Mouse (Mus musculus) splenic B cell, adult 2 months (primary cell): ENCODE data around the gene Bbs10.

Experiments
- DNase-seq: peaks from one replicate; pipeline ENCODE4 v3.0.0-alpha.2; 2011; ENCODE audit warnings: low read depth, low spot score
- H3K27me3 ChIP-seq: 2 replicates; pipeline ENCODE4 v1.6.1; 2012; ENCODE audit warnings: mild to moderate bottlenecking, low read length, moderate library complexity, mixed read lengths; ENCODE audit not compliant: control insufficient read depth, poor library complexity, insufficient read depth, severe bottlenecking
- H3K36me3 ChIP-seq: 2 replicates; pipeline ENCODE4 v1.6.1; 2012; ENCODE audit warnings: mild to moderate bottlenecking, low read length, moderate library complexity, mixed read lengths; ENCODE audit not compliant: control insufficient read depth, poor library complexity, insufficient read depth, severe bottlenecking

The Bbs10 gene

DNA sequence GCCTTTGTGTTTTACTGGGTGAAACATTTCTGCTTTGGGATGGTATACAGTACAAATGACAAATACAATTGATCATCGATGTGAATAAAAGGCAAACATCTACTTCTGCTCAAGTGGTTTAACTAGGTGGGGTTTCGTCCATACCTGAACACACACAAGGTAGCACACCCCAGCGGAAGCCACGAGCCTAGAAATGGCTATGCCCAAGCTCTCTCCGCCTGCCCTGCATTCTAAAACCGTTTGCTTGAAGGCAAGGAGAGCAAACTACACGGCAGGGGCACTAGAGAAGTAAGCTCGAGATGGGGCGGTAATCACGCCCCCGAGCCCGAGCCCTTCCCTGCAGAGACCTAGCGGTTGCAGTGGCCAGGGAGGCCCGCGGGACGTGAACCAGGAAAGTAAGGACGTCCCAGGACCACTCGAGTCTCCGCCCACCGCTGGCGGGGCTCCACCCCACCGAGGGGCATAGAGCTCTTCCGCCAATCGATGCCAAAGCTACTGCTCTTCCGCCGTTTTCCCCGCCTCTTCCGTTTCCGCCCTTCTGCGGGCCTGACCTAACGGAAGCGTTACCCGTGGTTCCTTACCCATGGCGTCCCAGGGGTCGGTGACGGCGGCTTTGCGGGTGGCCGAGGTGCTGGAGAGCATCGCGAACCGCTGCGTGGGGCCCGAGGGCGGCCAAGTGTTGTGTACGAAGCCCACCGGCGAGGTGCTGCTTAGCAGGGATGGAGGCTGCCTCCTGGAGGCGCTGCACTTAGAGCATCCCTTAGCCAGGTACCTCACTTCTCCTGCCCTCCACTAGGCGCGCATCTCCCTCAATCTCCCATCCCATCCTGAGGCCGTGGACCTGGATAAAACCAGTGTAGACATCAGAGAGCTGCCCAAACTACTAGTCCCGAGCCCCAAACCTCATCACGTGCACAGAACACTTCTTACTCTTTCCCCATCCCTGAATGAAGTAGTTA, at the start of gene Bbs10:
Gene Bbs10 (plus strand): TSS at position 540 of the 959 bp plus-strand sequence.
- Histone ChIP-seq H3K36me3 (no peaks in the 10 kb centered on the region), H3K27me3 (no peaks in the 10 kb centered on the region)
- DNase-seq: peak; percentile 95

GRCm38 (mm10) chr10:111250192-111250591, 48.3 kb upstream of the Bbs10 start:
- no peaks in the 10 kb centered on the region for H3K36me3 ChIP-seq
- no peaks in the 10 kb centered on the region for H3K27me3 ChIP-seq
- DNase-seq: no peak

GRCm38 (mm10) chr10:111251666-111252065, 46.8 kb upstream of the Bbs10 start:
- DNase-seq: no peak
- peaks cover 4% of the 10 kb centered on the region; the same call in 1 of the 2 replicates for H3K36me3 ChIP-seq
- no peaks in the 10 kb centered on the region for H3K27me3 ChIP-seq

- no peak for DNase-seq
- Histone ChIP-seq H3K27me3 (no peaks in the 10 kb centered on the region), H3K36me3 (peaks cover 4% of the 10 kb centered on the region; the same call in 1 of the 2 replicates)
These were observed 43.3 kb upstream of the Bbs10 start for GRCm38 (mm10) chr10:111255228-111255627.

DNA sequence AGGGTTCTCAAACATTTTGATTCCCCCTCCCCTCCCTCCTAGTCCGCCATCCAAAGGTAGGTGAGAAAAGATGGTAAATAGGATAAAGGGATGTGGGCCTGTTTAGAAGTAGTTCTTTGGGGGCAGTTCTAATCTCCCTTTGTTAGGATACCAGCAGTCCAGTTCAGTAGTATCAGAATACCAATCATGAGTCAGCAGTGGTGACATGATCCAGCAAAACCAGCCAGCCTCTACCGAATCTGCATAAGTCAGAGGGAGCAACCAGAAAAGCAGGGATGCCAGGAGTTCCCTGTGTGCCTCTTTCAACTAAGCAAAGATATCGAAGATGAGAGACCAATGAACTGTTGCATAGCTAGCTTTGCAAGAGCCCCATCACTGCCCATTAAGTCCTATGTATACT, 42.3 kb upstream of the Bbs10 start:
- Histone ChIP-seq H3K27me3 (no peaks in the 10 kb centered on the region), H3K36me3 (peaks cover 4% of the 10 kb centered on the region; the same call in 1 of the 2 replicates)
- DNase-seq: no peak

DNA sequence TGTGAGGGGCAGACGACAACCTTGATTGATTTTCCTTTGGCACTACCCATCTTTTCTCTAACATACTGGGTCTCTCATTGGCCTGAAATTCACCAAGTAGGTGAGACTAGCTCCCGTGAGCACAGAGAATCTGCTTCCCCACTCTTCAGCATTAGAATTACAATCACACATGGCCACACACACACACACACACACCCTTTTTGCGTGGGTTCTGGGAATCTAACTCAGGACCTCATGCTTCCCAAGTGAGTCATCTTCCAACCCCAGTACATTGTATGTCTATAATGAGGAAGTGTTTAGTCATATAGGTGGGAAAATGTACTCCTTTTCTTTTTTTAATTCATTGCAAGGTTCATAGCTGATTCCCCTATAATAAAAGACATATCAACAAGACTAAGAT, 41.1 kb upstream of the Bbs10 start:
- no peak for DNase-seq
- Histone ChIP-seq H3K27me3 (no peaks in the 10 kb centered on the region), H3K36me3 (peaks cover 4% of the 10 kb centered on the region; the same call in 1 of the 2 replicates)

DNA sequence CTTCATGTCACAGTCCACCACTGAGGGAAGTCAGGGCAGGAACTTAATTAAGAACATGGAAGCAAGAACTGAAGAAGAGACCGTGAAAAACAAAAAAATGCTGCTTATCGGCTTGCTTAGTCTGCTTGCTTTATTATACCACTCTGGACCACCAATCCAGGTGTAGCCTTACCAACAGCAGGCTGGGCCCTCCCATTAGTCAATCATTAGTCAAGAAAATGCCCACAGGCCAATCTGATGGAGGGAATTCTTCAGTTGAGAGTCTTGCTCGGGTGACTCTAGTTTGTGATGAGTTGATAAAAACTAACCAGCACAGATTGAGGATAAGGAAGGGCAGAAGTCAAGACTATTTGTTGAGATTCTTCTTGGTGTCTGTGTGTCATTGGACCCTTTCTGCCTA, 40.2 kb upstream of the Bbs10 start:
- DNase-seq: no peak
- H3K27me3 ChIP-seq: no peaks in the 10 kb centered on the region
- H3K36me3 ChIP-seq: peaks cover 4% of the 10 kb centered on the region; the same call in 1 of the 2 replicates

DNA sequence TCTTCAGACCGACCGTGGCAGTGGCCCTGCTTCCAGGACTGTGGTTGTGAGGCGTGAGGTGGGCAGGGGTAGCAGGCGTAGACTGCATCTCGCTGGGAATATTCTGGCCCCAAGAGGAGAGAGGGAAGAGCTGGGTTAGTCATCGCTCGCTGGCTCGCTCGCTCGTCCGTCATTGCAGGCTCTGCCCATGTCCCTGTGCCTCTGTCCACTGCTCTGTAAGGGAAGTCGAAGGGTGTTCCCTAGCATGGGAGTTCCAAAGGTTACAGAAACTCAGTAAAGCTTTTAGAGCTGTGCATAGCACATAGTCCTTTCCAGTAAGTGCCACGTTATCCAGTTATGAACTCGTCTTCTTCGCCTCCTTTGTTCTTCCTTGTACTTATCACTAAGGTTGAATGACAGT, 26.8 kb upstream of the Bbs10 start:
- Histone ChIP-seq H3K36me3 (peaks cover 13% of the 10 kb centered on the region), H3K27me3 (no peaks in the 10 kb centered on the region)
- DNase-seq: no peak

DNA sequence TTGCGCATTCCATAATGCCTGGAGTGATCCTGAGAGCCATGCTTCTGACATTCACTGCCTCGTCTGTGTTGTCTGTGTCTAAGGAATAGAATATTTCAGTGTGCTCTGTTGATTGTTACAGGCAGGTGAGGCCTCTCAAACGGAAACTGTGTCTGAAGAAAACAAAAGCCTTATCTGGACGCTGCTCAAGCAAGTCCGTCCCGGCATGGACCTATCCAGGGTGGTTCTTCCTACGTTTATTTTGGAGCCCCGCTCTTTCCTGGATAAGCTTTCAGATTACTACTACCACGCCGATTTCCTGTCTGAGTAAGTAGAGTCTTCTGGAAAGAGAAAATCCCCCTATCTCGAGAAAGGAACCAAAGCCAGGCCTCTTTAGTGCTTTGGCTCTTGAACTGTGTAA, 25.6 kb upstream of the Bbs10 start:
- no peak for DNase-seq
- no peaks in the 10 kb centered on the region for H3K27me3 ChIP-seq
- peaks cover 14% of the 10 kb centered on the region for H3K36me3 ChIP-seq

GRCm38 (mm10) chr10:111273463-111274088, 24.9 kb upstream of the Bbs10 start:
- no peaks in the 10 kb centered on the region for H3K27me3 ChIP-seq
- H3K36me3 ChIP-seq: peaks cover 16% of the 10 kb centered on the region
- no peak for DNase-seq

GRCm38 (mm10) chr10:111275822-111276221, 22.7 kb upstream of the Bbs10 start:
- DNase-seq: no peak
- H3K27me3 ChIP-seq: no peaks in the 10 kb centered on the region
- peaks cover 17% of the 10 kb centered on the region for H3K36me3 ChIP-seq

DNA sequence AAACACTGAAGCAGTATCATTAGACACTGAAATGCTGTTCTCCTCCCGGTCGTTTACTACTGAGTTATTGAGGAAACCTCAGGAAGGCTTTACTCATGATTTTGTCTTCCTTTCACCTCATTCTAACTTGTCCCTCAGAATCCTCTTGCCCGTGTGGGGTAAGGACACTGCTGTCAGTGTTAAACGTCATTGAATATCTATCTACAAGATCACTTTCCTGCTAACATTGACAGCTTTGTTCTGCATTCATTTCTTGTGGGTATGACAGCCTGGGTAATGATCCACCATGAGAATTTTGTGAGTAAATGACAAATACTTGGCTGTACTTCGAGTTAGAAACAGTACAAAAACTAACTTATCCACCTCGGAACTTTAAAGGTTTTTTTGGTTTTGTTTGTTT, 848 bp upstream of the Bbs10 start:
- H3K27me3 ChIP-seq: no peaks in the 10 kb centered on the region
- no peak for DNase-seq
- H3K36me3 ChIP-seq: no peaks in the 10 kb centered on the region

DNA sequence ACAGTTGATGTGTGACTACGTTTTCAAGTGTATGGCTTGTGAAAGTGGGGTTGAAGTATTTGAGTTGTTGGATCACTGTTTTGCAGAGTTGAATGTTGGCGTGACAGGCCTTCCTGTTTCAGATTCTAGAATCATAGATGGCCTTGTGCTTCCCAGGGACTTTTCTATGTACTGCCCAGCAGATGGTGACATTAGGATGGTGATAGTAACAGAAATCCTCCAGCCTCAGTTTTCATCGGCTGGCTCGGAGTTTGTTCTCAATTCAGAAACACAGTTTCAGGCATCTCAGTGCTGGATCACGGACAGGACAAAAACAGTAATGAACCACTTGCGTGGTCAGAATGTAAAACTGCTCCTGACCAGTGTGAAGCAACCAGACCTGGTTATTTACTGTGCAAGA, 1.1 kb downstream of the Bbs10 start:
- DNase-seq: peak; percentile 9

DNA sequence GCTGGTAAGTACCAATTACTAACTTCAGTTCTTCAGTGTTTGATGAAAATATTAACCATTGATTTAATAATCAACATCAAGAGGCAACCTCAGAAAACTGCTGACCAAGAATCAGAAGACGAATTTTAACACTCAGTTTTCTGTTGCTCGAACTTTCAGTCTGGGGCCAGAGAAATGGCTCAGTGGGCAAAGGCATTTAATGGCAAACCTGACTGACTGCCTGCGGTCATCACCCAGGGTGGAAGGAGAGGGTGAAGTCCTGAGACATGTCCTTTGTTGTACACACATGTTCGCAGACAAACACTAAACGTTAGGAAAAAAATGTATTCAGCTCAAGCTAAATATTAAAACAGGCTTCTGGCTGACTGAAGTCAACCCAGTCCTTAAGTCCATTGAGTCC, 2.6 kb downstream of the Bbs10 start:
- H3K27me3 ChIP-seq: no peaks in the 10 kb centered on the region
- H3K36me3 ChIP-seq: no peaks in the 10 kb centered on the region
- no peak for DNase-seq

More for the DNA sequence above, 1.1 kb downstream of the Bbs10 start:
- Histone ChIP-seq H3K27me3 (no peaks in the 10 kb centered on the region), H3K36me3 (no peaks in the 10 kb centered on the region)

GRCm38 (mm10) chr10:111302486-111302885, 4.0 kb downstream of the Bbs10 start:
- Histone ChIP-seq H3K36me3 (no peaks in the 10 kb centered on the region), H3K27me3 (no peaks in the 10 kb centered on the region)
- DNase-seq: no peak
